Mouse (Mus musculus) midbrain, embryonic 11.5 days (tissue): ENCODE data around the gene Rp9. TPM values are rescaled to one million over a fixed set of nuclear protein-coding genes. Genes with fewer than 3 reads are reported as not detected.
"Not testable (repeated sequence)": the region's sequence is repeated elsewhere in the genome, so short reads cannot be mapped to it uniquely, and the experiment has no call there.

ENCODE experiments used
- ATAC-seq: fragments of 200-750 bp; cut with Nextera tagmentation; 2 replicates; pipeline ENCODE4 v1.8.0; 2017; ENCODE audit warnings: moderate TSS enrichment, moderate library complexity; ENCODE audit not compliant: low FRiP score
- DNase-seq: peaks from one replicate; pipeline ENCODE4 v3.0.0; 2015; ENCODE audit warnings: low spot score; ENCODE audit errors: missing footprints
- H3K27ac ChIP-seq: fragments of 300-500 bp; sonication (generic); 2 replicates; pipeline ENCODE4 v1.5.1; 2014; ENCODE audit warnings: low read depth, low read length
- H3K27me3 ChIP-seq: fragments of 300-500 bp; sonication (generic); 2 replicates; pipeline ENCODE4 v1.6.1; 2014; ENCODE audit warnings: mild to moderate bottlenecking, low read length, moderate library complexity, mixed read lengths; ENCODE audit not compliant: control insufficient read depth, insufficient read depth
- H3K36me3 ChIP-seq: fragments of 300-500 bp; sonication (generic); 2 replicates; pipeline ENCODE4 v1.6.1; 2014; ENCODE audit warnings: mild to moderate bottlenecking, low read length, moderate library complexity, mixed read lengths; ENCODE audit not compliant: control insufficient read depth, insufficient read depth
- H3K4me1 ChIP-seq: fragments of 300-500 bp; sonication (generic); 2 replicates; pipeline ENCODE4 v1.6.1; 2014; ENCODE audit warnings: low read length; ENCODE audit not compliant: control insufficient read depth, insufficient read depth
- H3K4me2 ChIP-seq: fragments of 300-500 bp; sonication (generic); 2 replicates; pipeline ENCODE4 v1.6.1; 2014; ENCODE audit warnings: mild to moderate bottlenecking, moderate library complexity
- H3K4me3 ChIP-seq: fragments of 300-500 bp; sonication (generic); 2 replicates; pipeline ENCODE4 v1.5.1; 2014; ENCODE audit warnings: low read depth, low read length
- H3K9ac ChIP-seq: fragments of 300-500 bp; sonication (generic); 2 replicates; pipeline ENCODE4 v1.6.1; 2014; ENCODE audit warnings: low read length
- H3K9me3 ChIP-seq: fragments of 300-500 bp; sonication (generic); 2 replicates; pipeline ENCODE4 v1.6.1; 2016; ENCODE audit warnings: low read length; ENCODE audit not compliant: control insufficient read depth
- WGBS: fragments of 180-500 bp; shearing (Covaris S2); extraction: QIAGEN DNeasy Blood & Tissue Kit; methylation state at CpG from one replicate; pipeline ENCODE4 v1.1.7; 2014; 5-methylcytosine and 5-hydroxymethylcytosine counted together
- polyA plus RNA-seq: library from polyadenylated mRNA; unstranded; fragments of >200 nt; fragmentation: Nextera tagmentation; extraction: Ambion mirVana; gene quantifications from 2 replicates; pipeline ENCODE4 v1.2.1, GENCODE M21; 2014

Gene Rp9
- polyA plus RNA-seq, 1 experiment from 2014 or later: 54.2 TPM

GRCm38 (mm10) chr9:22417547-22417946, 52.0 kb downstream of the Rp9 start:
- Histone ChIP-seq H3K9ac (no peak overlapping the region), H3K9me3 (no peaks in the 10 kb centered on the region), H3K27me3 (no peaks in the 10 kb centered on the region), H3K4me2 (no peak overlapping the region), H3K27ac (no peak overlapping the region), H3K36me3 (no peaks in the 10 kb centered on the region), H3K4me1 (no peaks in the 10 kb centered on the region; the same call in 1 of the 2 replicates), H3K4me3 (no peak overlapping the region)
- ATAC-seq: no peak
- WGBS: 67% methylated on average over 6 of the region's 6 CpGs
- no peak for DNase-seq

- Histone ChIP-seq H3K9me3 (no peaks in the 10 kb centered on the region), H3K4me1 (no peaks in the 10 kb centered on the region; the same call in 1 of the 2 replicates), H3K36me3 (no peaks in the 10 kb centered on the region), H3K9ac (no peak overlapping the region), H3K4me3 (no peak overlapping the region), H3K27me3 (no peaks in the 10 kb centered on the region), H3K4me2 (no peak overlapping the region), H3K27ac (no peak overlapping the region)
- 82% methylated on average over 3 of the region's 3 CpGs for WGBS
- ATAC-seq (no peak), DNase-seq (no peak)
Observed at GRCm38 (mm10) chr9:22416187-22416586, 53.4 kb downstream of the Rp9 start.

- DNase-seq (peak; percentile 99), ATAC-seq (peak; percentile 99)
- Histone ChIP-seq H3K4me3 (peak within 1 kb of the TSS; percentile 41), H3K27me3 (no peaks in the 10 kb centered on the region), H3K4me2 (peak within 1 kb of the TSS; percentile 50), H3K4me1 (no peaks in the 10 kb centered on the region), H3K27ac (no peak within 1 kb of the TSS), H3K36me3 (no peaks in the 10 kb centered on the region), H3K9ac (peak within 1 kb of the TSS; percentile 58), H3K9me3 (no peaks in the 10 kb centered on the region)
- WGBS: under 1% methylated on average over 43 of the region's 43 CpGs
Observed at GRCm38 (mm10) chr9:22411002-22411857, 58.3 kb downstream of the Rp9 start, which contains the start of gene 9530077C05Rik. TSS of gene 9530077C05Rik (plus strand) at chr9:22411513.

- WGBS: 78% methylated on average over 7 of the region's 7 CpGs
- no peak for ATAC-seq
- H3K36me3 ChIP-seq: no peaks in the 10 kb centered on the region
- no peaks in the 10 kb centered on the region for H3K27me3 ChIP-seq
- no peak overlapping the region for H3K4me2 ChIP-seq
- no peak for DNase-seq
- H3K27ac ChIP-seq: no peak overlapping the region
- H3K4me1 ChIP-seq: no peaks in the 10 kb centered on the region
- no peak overlapping the region for H3K4me3 ChIP-seq
- H3K9me3 ChIP-seq: no peaks in the 10 kb centered on the region
- no peak overlapping the region for H3K9ac ChIP-seq
Observed at GRCm38 (mm10) chr9:22409501-22409900, 60.0 kb downstream of the Rp9 start.

GRCm38 (mm10) chr9:22408344-22408743, 61.2 kb downstream of the Rp9 start:
- not testable (repeated sequence) for H3K27me3 ChIP-seq, H3K9me3 ChIP-seq, H3K4me2 ChIP-seq, H3K4me3 ChIP-seq, DNase-seq, H3K27ac ChIP-seq, H3K36me3 ChIP-seq, H3K4me1 ChIP-seq, H3K9ac ChIP-seq, ATAC-seq
- WGBS: 29% methylated on average over 4 of the region's 4 CpGs

- not testable (repeated sequence) for ATAC-seq
- 72% methylated on average over 3 of the region's 4 CpGs for WGBS
Observed at GRCm38 (mm10) chr9:22407633-22408032, 61.9 kb downstream of the Rp9 start.

GRCm38 (mm10) chr9:22405414-22405813, 64.1 kb downstream of the Rp9 start:
- no peak overlapping the region for H3K4me3 ChIP-seq
- no peak overlapping the region for H3K4me2 ChIP-seq
- H3K36me3 ChIP-seq: no peaks in the 10 kb centered on the region
- no peak for ATAC-seq
- H3K9ac ChIP-seq: no peak overlapping the region
- no peaks in the 10 kb centered on the region for H3K9me3 ChIP-seq
- H3K4me1 ChIP-seq: no peaks in the 10 kb centered on the region
- WGBS: 85% methylated on average over 3 of the region's 3 CpGs
- no peaks in the 10 kb centered on the region for H3K27me3 ChIP-seq
- DNase-seq: no peak
- H3K27ac ChIP-seq: no peak overlapping the region

More at GRCm38 (mm10) chr9:22407633-22408032, 61.9 kb downstream of the Rp9 start:
- H3K4me1 ChIP-seq, H3K9me3 ChIP-seq, H3K4me3 ChIP-seq, H3K27ac ChIP-seq, H3K4me2 ChIP-seq, H3K36me3 ChIP-seq, H3K9ac ChIP-seq, H3K27me3 ChIP-seq, DNase-seq: not testable (repeated sequence)

- H3K4me1 ChIP-seq, H3K9me3 ChIP-seq, H3K4me2 ChIP-seq, DNase-seq, H3K27ac ChIP-seq, H3K36me3 ChIP-seq, H3K4me3 ChIP-seq, ATAC-seq, H3K27me3 ChIP-seq, H3K9ac ChIP-seq: not testable (repeated sequence)
- WGBS: 48% methylated on average over 2 of the region's 2 CpGs
Observed at GRCm38 (mm10) chr9:22403501-22403900, 66.0 kb downstream of the Rp9 start.

GRCm38 (mm10) chr9:22402976-22403375, 66.6 kb downstream of the Rp9 start:
- Histone ChIP-seq H3K4me3 (no peak overlapping the region), H3K9ac (no peak overlapping the region), H3K27ac (no peak overlapping the region), H3K27me3 (no peaks in the 10 kb centered on the region), H3K9me3 (no peaks in the 10 kb centered on the region), H3K4me2 (no peak overlapping the region), H3K4me1 (no peaks in the 10 kb centered on the region), H3K36me3 (no peaks in the 10 kb centered on the region)
- DNase-seq (no peak), ATAC-seq (no peak)
- WGBS: 88% methylated on average over 3 of the region's 3 CpGs
